Mouse (Mus musculus): ENCODE results near the gene Gimap4. TPM values are rescaled to one million over a fixed set of nuclear protein-coding genes. Genes with fewer than 3 reads are reported as not detected.

The Gimap4 gene
- polyA plus RNA-seq, 2 experiments = 9.6 to 9.8 TPM

GRCm38 (mm10) chr6:48723468-48723867 is 39.1 kb downstream of the Gimap4 start:
- no peak for DNase-seq (ENCODE audit: low spot score)
- ATAC-seq (ENCODE audit: low FRiP score, low read depth) = no peak
- no peak overlapping the region for H3K4me3 ChIP-seq (replicated peaks; ENCODE audit: low read length)
- H3K9ac ChIP-seq (ENCODE audit: low read depth, low read length, severe bottlenecking) = no peak overlapping the region
- no peak overlapping the region for H3K27ac ChIP-seq (replicated peaks; ENCODE audit: low read depth, low read length)
- 77% methylated on average over 8 of the region's 8 CpGs for WGBS
- no peak overlapping the region for H3K4me2 ChIP-seq (replicated peaks; ENCODE audit: low read depth, low read length, severe bottlenecking)
- TF ChIP-seq POLR2A (IDR thresholded peaks at IDR 0.05; ENCODE audit: borderline replicate concordance, extremely low read depth, insufficient read depth, insufficient read length) = no peak
- H3K36me3 ChIP-seq (ENCODE audit: control insufficient read depth, insufficient read depth, low read length) = no peaks in the 10 kb centered on the region
- no peaks in the 10 kb centered on the region for H3K9me3 ChIP-seq (ENCODE audit: control insufficient read depth, low read length)
- peaks cover 8% of the 10 kb centered on the region; the same call in 1 of the 2 replicates for H3K4me1 ChIP-seq (ENCODE audit: control insufficient read depth, insufficient read depth, low read length)
- H3K27me3 ChIP-seq (ENCODE audit: control insufficient read depth, insufficient read depth, low read length) = no peaks in the 10 kb centered on the region

GRCm38 (mm10) chr6:48725476-48725875 is 41.1 kb downstream of the Gimap4 start:
- Histone ChIP-seq H3K4me3 (replicated peaks; ENCODE audit: low read length) (no peak overlapping the region), H3K4me2 (replicated peaks; ENCODE audit: low read depth, low read length, severe bottlenecking) (no peak overlapping the region), H3K27ac (replicated peaks; ENCODE audit: low read depth, low read length) (no peak overlapping the region), H3K27me3 (ENCODE audit: control insufficient read depth, insufficient read depth, low read length) (no peaks in the 10 kb centered on the region), H3K9ac (ENCODE audit: low read depth, low read length, severe bottlenecking) (no peak overlapping the region), H3K36me3 (ENCODE audit: control insufficient read depth, insufficient read depth, low read length) (no peaks in the 10 kb centered on the region), H3K4me1 (ENCODE audit: control insufficient read depth, insufficient read depth, low read length) (peaks cover 8% of the 10 kb centered on the region; the same call in 1 of the 2 replicates), H3K9me3 (ENCODE audit: control insufficient read depth, low read length) (no peaks in the 10 kb centered on the region)
- WGBS = 11% methylated on average over 1 of the region's 1 CpGs
- ATAC-seq (ENCODE audit: low FRiP score, low read depth) (peak; percentile 62; the same call in 1 of the 2 replicates), DNase-seq (ENCODE audit: low spot score) (peak; percentile 76)
- TF ChIP-seq POLR2A (IDR thresholded peaks at IDR 0.05; ENCODE audit: borderline replicate concordance, extremely low read depth, insufficient read depth, insufficient read length) = no peak

- no peak for ATAC-seq (ENCODE audit: low FRiP score, low read depth)
- Histone ChIP-seq H3K4me3 (replicated peaks; ENCODE audit: low read length) (no peak overlapping the region), H3K4me2 (replicated peaks; ENCODE audit: low read depth, low read length, severe bottlenecking) (no peak overlapping the region), H3K27ac (replicated peaks; ENCODE audit: low read depth, low read length) (no peak overlapping the region), H3K4me1 (ENCODE audit: control insufficient read depth, insufficient read depth, low read length) (peaks cover 8% of the 10 kb centered on the region; the same call in 1 of the 2 replicates), H3K9me3 (ENCODE audit: control insufficient read depth, low read length) (no peaks in the 10 kb centered on the region), H3K27me3 (ENCODE audit: control insufficient read depth, insufficient read depth, low read length) (no peaks in the 10 kb centered on the region), H3K9ac (ENCODE audit: low read depth, low read length, severe bottlenecking) (no peak overlapping the region), H3K36me3 (ENCODE audit: control insufficient read depth, insufficient read depth, low read length) (no peaks in the 10 kb centered on the region)
- no peak for DNase-seq (ENCODE audit: low spot score)
- WGBS = 85% methylated on average over 5 of the region's 5 CpGs
- no peak for TF ChIP-seq POLR2A (IDR thresholded peaks at IDR 0.05; ENCODE audit: borderline replicate concordance, extremely low read depth, insufficient read depth, insufficient read length)
These were observed 43.4 kb downstream of the Gimap4 start for GRCm38 (mm10) chr6:48727761-48728160.

GRCm38 (mm10) chr6:48732864-48733304 is 48.5 kb downstream of the Gimap4 start:
- H3K4me1 ChIP-seq (ENCODE audit: control insufficient read depth, insufficient read depth, low read length) = no peaks in the 10 kb centered on the region
- H3K4me2 ChIP-seq (replicated peaks; ENCODE audit: low read depth, low read length, severe bottlenecking) = no peak overlapping the region
- WGBS = 50% methylated on average over 8 of the region's 8 CpGs
- H3K27ac ChIP-seq (replicated peaks; ENCODE audit: low read depth, low read length) = no peak overlapping the region
- ATAC-seq (ENCODE audit: low FRiP score, low read depth) (no peak), DNase-seq (ENCODE audit: low spot score) (no peak)
- no peaks in the 10 kb centered on the region for H3K9me3 ChIP-seq (ENCODE audit: control insufficient read depth, low read length)
- TF ChIP-seq POLR2A (IDR thresholded peaks at IDR 0.05; ENCODE audit: borderline replicate concordance, extremely low read depth, insufficient read depth, insufficient read length) = no peak
- H3K4me3 ChIP-seq (replicated peaks; ENCODE audit: low read length) = no peak overlapping the region
- no peaks in the 10 kb centered on the region for H3K27me3 ChIP-seq (ENCODE audit: control insufficient read depth, insufficient read depth, low read length)
- no peak overlapping the region for H3K9ac ChIP-seq (ENCODE audit: low read depth, low read length, severe bottlenecking)
- H3K36me3 ChIP-seq (ENCODE audit: control insufficient read depth, insufficient read depth, low read length) = no peaks in the 10 kb centered on the region

GRCm38 (mm10) chr6:48733660-48734059 is 49.3 kb downstream of the Gimap4 start:
- DNase-seq (ENCODE audit: low spot score) (no peak), ATAC-seq (ENCODE audit: low FRiP score, low read depth) (no peak)
- TF ChIP-seq POLR2A (IDR thresholded peaks at IDR 0.05; ENCODE audit: borderline replicate concordance, extremely low read depth, insufficient read depth, insufficient read length) = no peak
- Histone ChIP-seq H3K4me3 (replicated peaks; ENCODE audit: low read length) (no peak overlapping the region), H3K27me3 (ENCODE audit: control insufficient read depth, insufficient read depth, low read length) (no peaks in the 10 kb centered on the region), H3K4me2 (replicated peaks; ENCODE audit: low read depth, low read length, severe bottlenecking) (no peak overlapping the region), H3K36me3 (ENCODE audit: control insufficient read depth, insufficient read depth, low read length) (no peaks in the 10 kb centered on the region), H3K27ac (replicated peaks; ENCODE audit: low read depth, low read length) (no peak overlapping the region), H3K9me3 (ENCODE audit: control insufficient read depth, low read length) (no peaks in the 10 kb centered on the region), H3K4me1 (ENCODE audit: control insufficient read depth, insufficient read depth, low read length) (no peaks in the 10 kb centered on the region), H3K9ac (ENCODE audit: low read depth, low read length, severe bottlenecking) (no peak overlapping the region)
- WGBS = 78% methylated on average over 1 of the region's 1 CpGs

- no peak overlapping the region for H3K9ac ChIP-seq (ENCODE audit: low read depth, low read length, severe bottlenecking)
- peaks cover 17% of the 10 kb centered on the region for H3K27me3 ChIP-seq (ENCODE audit: control insufficient read depth, insufficient read depth, low read length)
- no peak for ATAC-seq (ENCODE audit: low FRiP score, low read depth)
- WGBS = 60% methylated on average over 2 of the region's 2 CpGs
- H3K36me3 ChIP-seq (ENCODE audit: control insufficient read depth, insufficient read depth, low read length) = no peaks in the 10 kb centered on the region
- no peak overlapping the region for H3K4me3 ChIP-seq (replicated peaks; ENCODE audit: low read length)
- H3K9me3 ChIP-seq (ENCODE audit: control insufficient read depth, low read length) = no peaks in the 10 kb centered on the region
- H3K4me2 ChIP-seq (replicated peaks; ENCODE audit: low read depth, low read length, severe bottlenecking) = no peak overlapping the region
- no peak for DNase-seq (ENCODE audit: low spot score)
- H3K27ac ChIP-seq (replicated peaks; ENCODE audit: low read depth, low read length) = no peak overlapping the region
- no peak for TF ChIP-seq POLR2A (IDR thresholded peaks at IDR 0.05; ENCODE audit: borderline replicate concordance, extremely low read depth, insufficient read depth, insufficient read length)
- no peaks in the 10 kb centered on the region for H3K4me1 ChIP-seq (ENCODE audit: control insufficient read depth, insufficient read depth, low read length)
These were observed 52.7 kb downstream of the Gimap4 start for GRCm38 (mm10) chr6:48737053-48737452.

Measured in limb, embryonic 14.5 days (tissue).